Comparison of ENCODE assay signal across 9 mouse cellular contexts in the genomic region with DNA sequence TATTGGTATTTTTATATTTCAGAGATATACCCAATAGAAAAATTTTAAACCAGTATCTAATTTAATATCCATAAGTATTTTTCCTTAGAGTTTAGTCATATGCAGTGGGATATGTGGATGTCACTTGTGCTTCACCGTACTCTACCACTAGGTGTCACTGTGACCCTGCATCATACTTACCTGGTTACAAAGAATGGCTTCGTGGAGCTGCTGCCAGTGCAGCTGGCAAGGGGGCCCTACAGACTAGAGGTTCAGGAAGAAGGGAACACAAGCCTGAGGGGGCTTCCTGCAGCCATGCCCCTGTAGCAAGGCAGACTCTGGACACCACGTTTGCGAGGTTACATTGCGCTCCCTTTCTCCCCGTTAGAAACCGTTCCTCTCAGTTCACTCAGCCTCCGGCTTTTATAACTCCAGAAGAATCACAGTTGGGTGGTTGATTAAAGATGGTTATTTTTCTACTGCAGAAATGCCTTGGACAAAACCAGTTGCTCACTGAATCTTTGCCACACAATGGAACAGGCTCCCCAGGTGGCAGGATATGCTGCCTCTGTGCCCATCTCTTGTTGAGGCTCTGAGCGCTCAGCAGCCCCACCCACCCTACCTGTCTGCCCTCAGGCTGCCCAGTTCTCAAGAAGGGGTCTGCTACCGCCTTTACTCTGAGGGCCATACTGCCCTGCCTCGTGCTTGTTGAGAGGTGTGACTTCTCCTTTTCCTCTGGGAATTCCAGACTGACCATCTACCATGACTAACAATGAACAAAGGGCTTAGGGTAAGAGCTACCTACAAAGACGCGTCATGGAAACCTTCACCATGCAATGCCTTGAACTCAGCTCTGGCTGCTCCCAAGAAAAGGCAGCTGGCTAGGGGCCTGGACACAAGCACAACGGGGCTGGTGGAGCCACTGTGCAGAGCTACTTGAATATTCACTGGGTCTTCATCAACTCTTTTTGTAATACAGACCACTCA. TPM values are rescaled to one million over a fixed set of nuclear protein-coding genes. Genes with fewer than 3 reads are reported as not detected.
A peak's percentile ranks its signal among the peaks of the same experiment; 100 is the strongest.
DNase-seq lines count a peak whose midpoint lies in the region; ATAC-seq and TF ChIP-seq lines count a peak whose summit lies in the region.
"Had no signal": no experiment of that assay in that cellular context is flagged by ENCODE, and none has a peak within 500 bp of the region (broad histone marks: within the 10 kb centered on the region; RNA-seq: fewer than 3 reads in every experiment).

No protein-coding gene starts in this region.

- H3K9ac ChIP-seq in kidney, embryonic 14.5 days (ENCODE audit: low read depth, low read length): no peak overlapping the region
- no peak overlapping the region for H3K9ac ChIP-seq in liver, adult 2 months (ENCODE audit: low read depth, low read length)
- H3K9ac ChIP-seq in stomach, postnatal 0 days (ENCODE audit: low read length): no peak overlapping the region
- H3K9ac ChIP-seq: embryonic facial prominence, embryonic 13.5 days had no signal

- no peak overlapping the region for H3K4me2 ChIP-seq in kidney, embryonic 14.5 days (replicated peaks; ENCODE audit: low read depth, low read length)
- H3K4me2 ChIP-seq in stomach, postnatal 0 days (replicated peaks; ENCODE audit: low read depth): no peak overlapping the region
- H3K4me2 ChIP-seq: embryonic facial prominence, embryonic 13.5 days had no signal

- peak; percentile 96 for ATAC-seq in granulocyte monocyte progenitor cell, adult 5-6 weeks (replicated peaks; ENCODE audit: poor library complexity, severe bottlenecking)
- peak; percentile 57; the same call in 1 of the 2 replicates for ATAC-seq in kidney, embryonic 14.5 days (ENCODE audit: low FRiP score, low TSS enrichment)
- peak; percentile 66 for ATAC-seq in stomach, postnatal 0 days (ENCODE audit: low FRiP score, low TSS enrichment)

- WGBS in kidney, embryonic 14.5 days: 57% methylated on average over 14 of the region's 14 CpGs
- 70% methylated on average over 14 of the region's 14 CpGs for WGBS in liver, adult 2 months
- WGBS in stomach, postnatal 0 days: 54% methylated on average over 14 of the region's 14 CpGs

- H3K9me3 ChIP-seq in kidney, embryonic 14.5 days (ENCODE audit: control insufficient read depth, low read length): no peaks in the 10 kb centered on the region
- no peaks in the 10 kb centered on the region for H3K9me3 ChIP-seq in stomach, postnatal 0 days (ENCODE audit: control insufficient read depth, low read length)
- H3K9me3 ChIP-seq: embryonic facial prominence, embryonic 13.5 days had no signal

- H3K79me2 ChIP-seq in liver, adult 2 months (ENCODE audit: control insufficient read depth, insufficient read depth, low read length): no peaks in the 10 kb centered on the region

- H3K27me3 ChIP-seq in kidney, embryonic 14.5 days (ENCODE audit: control insufficient read depth, insufficient read depth, low read length): no peaks in the 10 kb centered on the region
- H3K27me3 ChIP-seq in liver, adult 2 months (ENCODE audit: control insufficient read depth, insufficient read depth, low read length): no peaks in the 10 kb centered on the region
- H3K27me3 ChIP-seq in stomach, postnatal 0 days (ENCODE audit: control insufficient read depth, insufficient read depth, low read length): no peaks in the 10 kb centered on the region
- H3K27me3 ChIP-seq: embryonic facial prominence, embryonic 13.5 days had no signal

- DNase-seq in 3134 (ENCODE audit: extremely low read depth, insufficient read length, low spot score) (peak; percentile 36), ZHBTc4 (ENCODE audit: low read depth, low spot score) (peak; percentile 80)
- peak; percentile 53 for DNase-seq in liver, adult 2 months (ENCODE audit: extremely low read depth, low read depth, low spot score)
- DNase-seq in natural killer cell, adult 2 months (ENCODE audit: low spot score in 2 of 2): peak; percentile 46 to 66
- DNase-seq in stomach, postnatal 0 days (ENCODE audit: low spot score): peak; percentile 72

- no peak overlapping the region for H3K4me3 ChIP-seq in cortical plate, adult 2 months (ENCODE audit: insufficient read depth, low read length)
- no peak overlapping the region for H3K4me3 ChIP-seq in kidney, embryonic 14.5 days (ENCODE audit: low read length)
- H3K4me3 ChIP-seq in liver, adult 2 months (ENCODE audit: insufficient read depth, low read depth, low read length): no peak overlapping the region
- no peak overlapping the region for H3K4me3 ChIP-seq in stomach, postnatal 0 days (ENCODE audit: low read depth, low read length)
- H3K4me3 ChIP-seq: embryonic facial prominence, embryonic 13.5 days had no signal

- peaks cover 3% of the 10 kb centered on the region; the same call in 1 of the 2 replicates for H3K36me3 ChIP-seq in kidney, embryonic 14.5 days (ENCODE audit: control insufficient read depth, insufficient read depth, low read length)
- H3K36me3 ChIP-seq in liver, adult 2 months (ENCODE audit: control insufficient read depth, insufficient read depth, low read length): no peaks in the 10 kb centered on the region
- peaks cover 10% of the 10 kb centered on the region; the same call in 1 of the 2 replicates for H3K36me3 ChIP-seq in stomach, postnatal 0 days (ENCODE audit: control insufficient read depth, insufficient read depth, low read length)

- TF ChIP-seq EP300 in stomach, postnatal 0 days (optimal IDR thresholded peaks at IDR 0.05): no peak

- H3K4me1 ChIP-seq in cortical plate, adult 2 months (ENCODE audit: control insufficient read depth, insufficient read depth, low read length): no peaks in the 10 kb centered on the region
- no peaks in the 10 kb centered on the region for H3K4me1 ChIP-seq in kidney, embryonic 14.5 days (ENCODE audit: control insufficient read depth, insufficient read depth, low read length)
- no peaks in the 10 kb centered on the region for H3K4me1 ChIP-seq in liver, adult 2 months (ENCODE audit: control insufficient read depth, insufficient read depth, low read length)
- H3K4me1 ChIP-seq in stomach, postnatal 0 days (replicated peaks; ENCODE audit: control insufficient read depth, insufficient read depth): no peaks in the 10 kb centered on the region

- peak; percentile 83 for TF ChIP-seq CTCF in cortical plate, adult 2 months (IDR thresholded peaks at IDR 0.05; ENCODE audit: extremely low read depth, insufficient read depth, low read length)
- TF ChIP-seq CTCF in liver, adult 2 months (IDR thresholded peaks at IDR 0.05; ENCODE audit: low read depth, low read length): peak; percentile 76
- peak; percentile 95 for TF ChIP-seq CTCF in stomach, postnatal 0 days (IDR thresholded peaks at IDR 0.05; ENCODE audit: low read depth)

- no peak for TF ChIP-seq POLR2A in cortical plate, adult 2 months (IDR thresholded peaks at IDR 0.05; ENCODE audit: extremely low read depth, insufficient read depth, low read length)
- no peak for TF ChIP-seq POLR2A in liver, adult 2 months (IDR thresholded peaks at IDR 0.05; ENCODE audit: extremely low read depth, insufficient read depth, low read length)

- no peak overlapping the region for H3K27ac ChIP-seq in cortical plate, adult 2 months (ENCODE audit: insufficient read depth, low read length)
- H3K27ac ChIP-seq in kidney, embryonic 14.5 days (ENCODE audit: low read depth, low read length): no peak overlapping the region
- H3K27ac ChIP-seq in liver, adult 2 months (replicated peaks; ENCODE audit: insufficient read depth, low read depth, low read length): no peak overlapping the region
- H3K27ac ChIP-seq in stomach, postnatal 0 days (replicated peaks): no peak overlapping the region
- H3K27ac ChIP-seq: embryonic facial prominence, embryonic 13.5 days had no signal

RNA-seq across cellular contexts. Expression of a gene that starts 25.8 kb away (rescaled TPM):
- polyA plus RNA-seq in cortical plate, adult 2 months (2012; rRNA removed): 66.6 and 67.1 TPM in 2 replicates
- 0.56 and 1.6 TPM in 2 replicates for total RNA-seq in granulocyte monocyte progenitor cell, adult 5-6 weeks (2014; fragmentation: Nextera tagmentation)
- 0.69 and 0.82 TPM in 2 replicates for total RNA-seq in granulocyte monocyte progenitor cell, adult 5-6 weeks (2017)
- polyA plus RNA-seq in kidney, embryonic 14.5 days (2014; fragmentation: Nextera tagmentation; extraction: Ambion mirVana): 16.9 and 25.2 TPM in 2 replicates
- total RNA-seq in liver, adult 2 months (2014; rRNA removed): 3.2 and 3.4 TPM in 2 replicates
- 2.4 and 3.7 TPM in 2 replicates for polyA plus RNA-seq in liver, adult 2 months (2012; rRNA removed)
- polyA plus RNA-seq in stomach, postnatal 0 days (2015; fragmentation: Nextera tagmentation; extraction: Ambion mirVana): 56.1 and 58.3 TPM in 2 replicates

RNA-seq across cellular contexts. Expression of a gene that starts 40.4 kb away (rescaled TPM):
- 8.7 and 9.3 TPM in 2 replicates for polyA plus RNA-seq in cortical plate, adult 2 months (2012; rRNA removed)
- total RNA-seq in granulocyte monocyte progenitor cell, adult 5-6 weeks (2014; fragmentation: Nextera tagmentation): not detected in 2 replicates
- total RNA-seq in granulocyte monocyte progenitor cell, adult 5-6 weeks (2017): not detected in 2 replicates
- 1.4 and 4.8 TPM in 2 replicates for polyA plus RNA-seq in kidney, embryonic 14.5 days (2014; fragmentation: Nextera tagmentation; extraction: Ambion mirVana)
- 0.28 and 0.74 TPM in 2 replicates for total RNA-seq in liver, adult 2 months (2014; rRNA removed)
- 0.42 and 0.60 TPM in 2 replicates for polyA plus RNA-seq in liver, adult 2 months (2012; rRNA removed)
- polyA plus RNA-seq in stomach, postnatal 0 days (2015; fragmentation: Nextera tagmentation; extraction: Ambion mirVana): 2.1 and 2.4 TPM in 2 replicates
